Mouse (Mus musculus): ENCODE measurements around the gene Sohlh1.
"Not testable (repeated sequence)": the region's sequence is repeated elsewhere in the genome, so short reads cannot be mapped to it uniquely, and the experiment has no call there.

The Sohlh1 gene

GRCm38 (mm10) chr2:25836291-25836690 is 10.8 kb downstream of the Sohlh1 start:
- DNase-seq = peak; percentile 79

GRCm38 (mm10) chr2:25830786-25831185 is 16.3 kb downstream of the Sohlh1 start:
- no peak for DNase-seq

GRCm38 (mm10) chr2:25828344-25828947 is 18.6 kb downstream of the Sohlh1 start:
- no peak for DNase-seq

GRCm38 (mm10) chr2:25824751-25825150 is 22.3 kb downstream of the Sohlh1 start:
- DNase-seq = no peak

- no peak for DNase-seq
Measured at GRCm38 (mm10) chr2:25822806-25823205, 24.2 kb downstream of the Sohlh1 start, which contains the start of gene Lcn9. Gene Lcn9, plus strand, starts transcription at chr2:25823153.

GRCm38 (mm10) chr2:25815748-25816147 is 31.3 kb downstream of the Sohlh1 start, which contains the start of gene Glt6d1:
Gene Glt6d1, minus strand, starts transcription at chr2:25815848.
- DNase-seq = not testable (repeated sequence)

GRCm38 (mm10) chr2:25813364-25813763 is 33.7 kb downstream of the Sohlh1 start:
- no peak for DNase-seq

- DNase-seq = no peak
Measured at GRCm38 (mm10) chr2:25811711-25812110, 35.3 kb downstream of the Sohlh1 start.

GRCm38 (mm10) chr2:25798065-25798464 is 49.0 kb downstream of the Sohlh1 start:
- DNase-seq = no peak

- DNase-seq = no peak
Measured at GRCm38 (mm10) chr2:25797635-25798034, 49.4 kb downstream of the Sohlh1 start.

All from kidney, adult 18-20 months (tissue).